ENCODE assay signal across 16 mouse cellular contexts in the genomic region with DNA sequence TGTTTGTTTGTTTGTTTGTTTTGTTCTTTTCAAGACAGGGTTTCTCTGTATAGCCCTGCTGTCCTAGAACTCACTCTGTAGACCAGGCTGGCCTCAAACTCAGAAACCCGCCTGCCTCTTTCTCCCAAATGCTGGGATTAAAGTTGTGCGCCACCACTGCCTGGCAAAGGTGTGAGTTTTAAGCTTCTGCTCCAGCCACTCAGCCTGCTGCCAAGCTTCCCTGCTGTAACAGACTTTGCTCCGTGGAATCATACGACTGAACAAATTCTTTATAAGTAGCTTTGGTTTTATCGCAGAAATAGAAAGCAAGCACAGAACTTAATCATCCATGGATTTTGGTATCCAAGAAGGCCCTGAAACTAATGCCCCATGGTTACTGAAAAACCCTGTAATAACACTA.
A peak's percentile ranks its signal among the peaks of the same experiment; 100 is the strongest.
DNase-seq lines count a peak whose midpoint lies in the region; ATAC-seq and TF ChIP-seq lines count a peak whose summit lies in the region.
"Had no signal": no experiment of that assay in that cellular context is flagged by ENCODE, and none has a peak within 500 bp of the region (broad histone marks: within the 10 kb centered on the region; RNA-seq: fewer than 3 reads in every experiment).

No protein-coding gene starts in this region.

- no peak for TF ChIP-seq CTCF in kidney, adult 2 months (conservative IDR thresholded peaks at IDR 0.05; ENCODE audit: insufficient read depth, insufficient read length, low read depth, low read length)

- H3K9me3 ChIP-seq in embryonic facial prominence, embryonic 14.5 days (ENCODE audit: control insufficient read depth, low read length): no peaks in the 10 kb centered on the region
- H3K9me3 ChIP-seq in embryonic facial prominence, embryonic 10.5 days: no peaks in the 10 kb centered on the region
- H3K9me3 ChIP-seq in limb, embryonic 15.5 days: no peaks in the 10 kb centered on the region
- no peaks in the 10 kb centered on the region for H3K9me3 ChIP-seq in limb, embryonic 10.5 days (replicated peaks)
- H3K9me3 ChIP-seq: embryonic facial prominence, embryonic 12.5 days; forebrain, embryonic 10.5 days; forebrain, embryonic 13.5 days; hindbrain, embryonic 12.5 days; hindbrain, embryonic 15.5 days had no signal

- peak overlapping the region; percentile 25 for H3K27ac ChIP-seq in embryonic facial prominence, embryonic 14.5 days (replicated peaks; ENCODE audit: low read depth, low read length)
- H3K27ac ChIP-seq in embryonic facial prominence, embryonic 10.5 days (replicated peaks): no peak overlapping the region
- no peak overlapping the region for H3K27ac ChIP-seq in kidney, adult 2 months (ENCODE audit: insufficient read depth, low read depth, low read length)
- H3K27ac ChIP-seq in limb, embryonic 15.5 days: peak overlapping the region; percentile 63; the same call in 1 of the 2 replicates
- no peak overlapping the region for H3K27ac ChIP-seq in limb, embryonic 10.5 days
- H3K27ac ChIP-seq: embryonic facial prominence, embryonic 12.5 days; forebrain, embryonic 10.5 days; forebrain, embryonic 13.5 days; gastrocnemius, adult 2 months; hindbrain, embryonic 12.5 days; hindbrain, embryonic 15.5 days had no signal

- H3K4me2 ChIP-seq in embryonic facial prominence, embryonic 14.5 days (ENCODE audit: low read depth, low read length): no peak overlapping the region
- H3K4me2 ChIP-seq in limb, embryonic 15.5 days: no peak overlapping the region
- H3K4me2 ChIP-seq: embryonic facial prominence, embryonic 12.5 days; forebrain, embryonic 13.5 days; heart, embryonic 11.5 days; hindbrain, embryonic 12.5 days; hindbrain, embryonic 15.5 days had no signal

- H3K9ac ChIP-seq in embryonic facial prominence, embryonic 14.5 days (ENCODE audit: low read depth, low read length): no peak overlapping the region
- H3K9ac ChIP-seq in limb, embryonic 15.5 days: no peak overlapping the region
- H3K9ac ChIP-seq: embryonic facial prominence, embryonic 12.5 days; forebrain, embryonic 13.5 days; forebrain, postnatal 0 days; hindbrain, embryonic 12.5 days; hindbrain, embryonic 15.5 days had no signal

- DNase-seq in embryonic facial prominence, embryonic 14.5 days (ENCODE audit: low spot score): no peak
- no peak for DNase-seq in embryonic facial prominence, embryonic 10.5 days (ENCODE audit: low spot score)
- DNase-seq in kidney, adult 2 months: peak; percentile 27
- DNase-seq in kidney, postnatal 10 days: no peak
- no peak for DNase-seq in limb, embryonic 10.5 days (ENCODE audit: low spot score)
- peak; percentile 2 to 59 for DNase-seq in kidney, postnatal 25 days
- no peak for DNase-seq in layer of hippocampus, adult 9-10 months (ENCODE audit: low spot score)
- DNase-seq: forebrain, postnatal 0 days had no signal

- no peaks in the 10 kb centered on the region for H3K4me1 ChIP-seq in embryonic facial prominence, embryonic 14.5 days (ENCODE audit: control insufficient read depth, insufficient read depth, low read length)
- no peaks in the 10 kb centered on the region for H3K4me1 ChIP-seq in embryonic facial prominence, embryonic 10.5 days
- no peaks in the 10 kb centered on the region; the same call in 1 of the 2 replicates for H3K4me1 ChIP-seq in kidney, adult 2 months (ENCODE audit: control insufficient read depth, insufficient read depth, low read length)
- H3K4me1 ChIP-seq in limb, embryonic 15.5 days: 0 out of 2 replicates have a peak, but pooled peaks cover 2% of the 10 kb centered on the region
- H3K4me1 ChIP-seq in limb, embryonic 10.5 days: no peaks in the 10 kb centered on the region
- H3K4me1 ChIP-seq: embryonic facial prominence, embryonic 12.5 days; forebrain, embryonic 10.5 days; forebrain, embryonic 13.5 days; hindbrain, embryonic 12.5 days; hindbrain, embryonic 15.5 days had no signal

- 72% methylated on average over 5 of the region's 5 CpGs for WGBS in embryonic facial prominence, embryonic 14.5 days
- WGBS in embryonic facial prominence, embryonic 10.5 days: 86% methylated on average over 5 of the region's 5 CpGs
- 37% methylated on average over 5 of the region's 5 CpGs for WGBS in kidney, adult 2 months
- WGBS in limb, embryonic 15.5 days: 75% methylated on average over 5 of the region's 5 CpGs
- WGBS in limb, embryonic 10.5 days: 88% methylated on average over 5 of the region's 5 CpGs

- no peaks in the 10 kb centered on the region for H3K36me3 ChIP-seq in embryonic facial prominence, embryonic 14.5 days (ENCODE audit: control insufficient read depth, insufficient read depth, low read length)
- no peaks in the 10 kb centered on the region for H3K36me3 ChIP-seq in embryonic facial prominence, embryonic 10.5 days (replicated peaks)
- H3K36me3 ChIP-seq in kidney, adult 2 months (ENCODE audit: control insufficient read depth, insufficient read depth, low read length): no peaks in the 10 kb centered on the region
- no peaks in the 10 kb centered on the region for H3K36me3 ChIP-seq in limb, embryonic 15.5 days
- H3K36me3 ChIP-seq in limb, embryonic 10.5 days: no peaks in the 10 kb centered on the region
- H3K36me3 ChIP-seq: embryonic facial prominence, embryonic 12.5 days; forebrain, embryonic 10.5 days; hindbrain, embryonic 12.5 days; hindbrain, embryonic 15.5 days had no signal

- H3K4me3 ChIP-seq in embryonic facial prominence, embryonic 14.5 days (ENCODE audit: low read depth, low read length): no peak overlapping the region
- no peak overlapping the region for H3K4me3 ChIP-seq in embryonic facial prominence, embryonic 10.5 days
- H3K4me3 ChIP-seq in kidney, adult 2 months (ENCODE audit: insufficient read depth, low read depth, low read length): no peak overlapping the region
- H3K4me3 ChIP-seq in limb, embryonic 15.5 days: no peak overlapping the region
- H3K4me3 ChIP-seq in limb, embryonic 10.5 days: no peak overlapping the region
- H3K4me3 ChIP-seq: embryonic facial prominence, embryonic 12.5 days; forebrain, embryonic 10.5 days; forebrain, embryonic 13.5 days; gastrocnemius, adult 2 months; hindbrain, embryonic 12.5 days; hindbrain, embryonic 15.5 days had no signal

- H3K27me3 ChIP-seq in embryonic facial prominence, embryonic 14.5 days (replicated peaks; ENCODE audit: control insufficient read depth, insufficient read depth, low read length): peaks cover 9% of the 10 kb centered on the region
- H3K27me3 ChIP-seq in embryonic facial prominence, embryonic 10.5 days (replicated peaks; ENCODE audit: low read depth, poor library complexity, severe bottlenecking): peaks cover 65% of the 10 kb centered on the region
- no peaks in the 10 kb centered on the region for H3K27me3 ChIP-seq in kidney, adult 2 months (replicated peaks; ENCODE audit: control insufficient read depth, insufficient read depth, low read length)
- H3K27me3 ChIP-seq in limb, embryonic 15.5 days: peaks cover 28% of the 10 kb centered on the region
- peaks cover 77% of the 10 kb centered on the region for H3K27me3 ChIP-seq in limb, embryonic 10.5 days (ENCODE audit: low read depth, poor library complexity, severe bottlenecking)

- no peak for TF ChIP-seq POLR2A in kidney, adult 2 months (IDR thresholded peaks at IDR 0.05; ENCODE audit: low read depth, low read length)

- no peak for ATAC-seq in embryonic facial prominence, embryonic 14.5 days (ENCODE audit: low read depth)
- no peak for ATAC-seq in limb, embryonic 15.5 days (ENCODE audit: insufficient number of reproducible peaks, low FRiP score, low TSS enrichment, low read depth)

Comparison
In these comparisons a context has a peak if more than half of its experiments do, and no peak if none do; other contexts are left out.
1. DNase-seq: peak in kidney, adult 2 months (single experiment) and kidney, postnatal 25 days (2 of 2); none in embryonic facial prominence, embryonic 14.5 days (single experiment), embryonic facial prominence, embryonic 10.5 days (single experiment), kidney, postnatal 10 days (single experiment), limb, embryonic 10.5 days (single experiment) and layer of hippocampus, adult 9-10 months (single experiment).
2. H3K27ac ChIP-seq: peak in embryonic facial prominence, embryonic 14.5 days (single experiment) and limb, embryonic 15.5 days (single experiment); none in embryonic facial prominence, embryonic 10.5 days (single experiment), kidney, adult 2 months (single experiment) and limb, embryonic 10.5 days (single experiment).